Mouse (Mus musculus) hindbrain, embryonic 10.5 days (tissue): ENCODE results near the gene Mbnl2. TPM values are rescaled to one million over a fixed set of nuclear protein-coding genes. Genes with fewer than 3 reads are reported as not detected.

Experiments used
- DNase-seq: peaks from one replicate; pipeline ENCODE4 v3.0.0-alpha.2; 2017; ENCODE audit warnings: low spot score
- H3K27ac ChIP-seq: fragments of 300-500 bp; sonication (generic); 2 replicates; pipeline ENCODE4 v1.5.1; 2016; ENCODE audit warnings: mild to moderate bottlenecking, moderate library complexity
- H3K27me3 ChIP-seq: fragments of 300-500 bp; sonication (generic); 2 replicates; pipeline ENCODE4 v1.6.1; 2016; ENCODE audit warnings: mild to moderate bottlenecking; ENCODE audit not compliant: poor library complexity, insufficient read depth, severe bottlenecking
- H3K36me3 ChIP-seq: fragments of 300-500 bp; sonication (generic); 2 replicates; pipeline ENCODE4 v1.6.1; 2016; ENCODE audit warnings: mild to moderate bottlenecking, moderate library complexity
- H3K4me1 ChIP-seq: fragments of 300-500 bp; sonication (generic); replicated peaks from 2 replicates; pipeline ENCODE4 v1.6.1; 2016; ENCODE audit warnings: mild to moderate bottlenecking
- H3K4me3 ChIP-seq: fragments of 300-500 bp; sonication (generic); 2 replicates; pipeline ENCODE4 v1.5.1; 2016; ENCODE audit warnings: mild to moderate bottlenecking, moderate library complexity
- H3K9me3 ChIP-seq: fragments of 300-500 bp; sonication (generic); 2 replicates; pipeline ENCODE4 v1.6.1; 2016; ENCODE audit warnings: mild to moderate bottlenecking, moderate library complexity
- WGBS: fragments of 180-500 bp; shearing (Covaris S2); methylation state at CpG from one replicate; pipeline ENCODE4 v1.1.7; 2016; 5-methylcytosine and 5-hydroxymethylcytosine counted together
- polyA plus RNA-seq: library from polyadenylated mRNA; unstranded; fragments of >200 nt; fragmentation: Nextera tagmentation; extraction: Ambion mirVana; gene quantifications from 2 replicates; pipeline ENCODE4 v1.2.1, GENCODE M21; 2016

The Mbnl2 gene
- polyA plus RNA-seq, 1 experiment from 2014 or later = 29.4 TPM

GRCm38 (mm10) chr14:120377192-120377591 lies 101.7 kb downstream of the Mbnl2 start:
- H3K4me3 ChIP-seq = no peak overlapping the region
- 86% methylated on average over 4 of the region's 4 CpGs for WGBS

GRCm38 (mm10) chr14:120378002-120378401 lies 102.5 kb downstream of the Mbnl2 start:
- 79% methylated on average over 8 of the region's 8 CpGs for WGBS
- no peak for DNase-seq
- H3K36me3 ChIP-seq = no peaks in the 10 kb centered on the region
- no peak overlapping the region for H3K4me3 ChIP-seq
- H3K27me3 ChIP-seq = no peaks in the 10 kb centered on the region
- no peak overlapping the region for H3K27ac ChIP-seq
- H3K4me1 ChIP-seq = peaks cover 13% of the 10 kb centered on the region; the same call in 1 of the 2 replicates
- H3K9me3 ChIP-seq = no peaks in the 10 kb centered on the region

More at GRCm38 (mm10) chr14:120377192-120377591, 101.7 kb downstream of the Mbnl2 start:
- Histone ChIP-seq H3K4me1 (peaks cover 13% of the 10 kb centered on the region; the same call in 1 of the 2 replicates), H3K9me3 (no peaks in the 10 kb centered on the region), H3K36me3 (no peaks in the 10 kb centered on the region), H3K27ac (no peak overlapping the region), H3K27me3 (no peaks in the 10 kb centered on the region)
- DNase-seq = no peak

GRCm38 (mm10) chr14:120379716-120380115 lies 104.2 kb downstream of the Mbnl2 start:
- no peaks in the 10 kb centered on the region for H3K36me3 ChIP-seq
- no peak for DNase-seq
- no peaks in the 10 kb centered on the region for H3K27me3 ChIP-seq
- no peaks in the 10 kb centered on the region for H3K9me3 ChIP-seq
- 87% methylated on average over 4 of the region's 4 CpGs for WGBS
- H3K4me3 ChIP-seq = no peak overlapping the region
- peaks cover 8% of the 10 kb centered on the region; the same call in 1 of the 2 replicates for H3K4me1 ChIP-seq
- no peak overlapping the region for H3K27ac ChIP-seq

- peaks cover 8% of the 10 kb centered on the region; the same call in 1 of the 2 replicates for H3K4me1 ChIP-seq
- peak overlapping the region; percentile 56; the same call in 1 of the 2 replicates for H3K27ac ChIP-seq
- WGBS = 87% methylated on average over 26 of the region's 26 CpGs
- no peak overlapping the region for H3K4me3 ChIP-seq
- no peak for DNase-seq
- no peaks in the 10 kb centered on the region for H3K27me3 ChIP-seq
- H3K36me3 ChIP-seq = no peaks in the 10 kb centered on the region
- no peaks in the 10 kb centered on the region for H3K9me3 ChIP-seq
Measured at GRCm38 (mm10) chr14:120381378-120382134, 106.1 kb downstream of the Mbnl2 start.

GRCm38 (mm10) chr14:120382179-120382578 lies 106.7 kb downstream of the Mbnl2 start:
- 89% methylated on average over 5 of the region's 5 CpGs for WGBS
- Histone ChIP-seq H3K9me3 (no peaks in the 10 kb centered on the region), H3K27ac (no peak overlapping the region), H3K27me3 (no peaks in the 10 kb centered on the region), H3K4me1 (peaks cover 8% of the 10 kb centered on the region; the same call in 1 of the 2 replicates), H3K4me3 (no peak overlapping the region), H3K36me3 (no peaks in the 10 kb centered on the region)
- DNase-seq = no peak

GRCm38 (mm10) chr14:120383186-120383851 lies 107.8 kb downstream of the Mbnl2 start:
- Histone ChIP-seq H3K27me3 (no peaks in the 10 kb centered on the region), H3K4me3 (no peak overlapping the region)

GRCm38 (mm10) chr14:120384615-120385014 lies 109.1 kb downstream of the Mbnl2 start:
- peaks cover 19% of the 10 kb centered on the region for H3K4me1 ChIP-seq
- no peaks in the 10 kb centered on the region for H3K27me3 ChIP-seq
- H3K27ac ChIP-seq = no peak overlapping the region
- no peak overlapping the region for H3K4me3 ChIP-seq
- 90% methylated on average over 5 of the region's 5 CpGs for WGBS
- H3K9me3 ChIP-seq = no peaks in the 10 kb centered on the region
- H3K36me3 ChIP-seq = peaks cover 6% of the 10 kb centered on the region
- DNase-seq = no peak

More at GRCm38 (mm10) chr14:120383186-120383851, 107.8 kb downstream of the Mbnl2 start:
- H3K9me3 ChIP-seq = no peaks in the 10 kb centered on the region
- no peak overlapping the region for H3K27ac ChIP-seq
- H3K4me1 ChIP-seq = peaks cover 8% of the 10 kb centered on the region; the same call in 1 of the 2 replicates
- WGBS = 83% methylated on average over 11 of the region's 11 CpGs
- no peaks in the 10 kb centered on the region for H3K36me3 ChIP-seq
- DNase-seq = no peak

GRCm38 (mm10) chr14:120387293-120387692 lies 111.8 kb downstream of the Mbnl2 start:
- 88% methylated on average over 4 of the region's 4 CpGs for WGBS
- Histone ChIP-seq H3K27ac (no peak overlapping the region), H3K36me3 (peaks cover 17% of the 10 kb centered on the region)

GRCm38 (mm10) chr14:120388818-120389691 lies 113.6 kb downstream of the Mbnl2 start:
- Histone ChIP-seq H3K4me3 (peak overlapping the region; percentile 51), H3K27ac (peak overlapping the region; percentile 83), H3K4me1 (peaks cover 11% of the 10 kb centered on the region), H3K9me3 (0 out of 2 replicates have a peak, but pooled peaks cover 4% of the 10 kb centered on the region), H3K27me3 (no peaks in the 10 kb centered on the region), H3K36me3 (peaks cover 17% of the 10 kb centered on the region)
- WGBS = 7% methylated on average over 38 of the region's 38 CpGs
- peak; percentile 47 for DNase-seq

More at GRCm38 (mm10) chr14:120387293-120387692, 111.8 kb downstream of the Mbnl2 start:
- H3K9me3 ChIP-seq = 0 out of 2 replicates have a peak, but pooled peaks cover 4% of the 10 kb centered on the region
- DNase-seq = no peak
- peaks cover 11% of the 10 kb centered on the region for H3K4me1 ChIP-seq
- H3K4me3 ChIP-seq = no peak overlapping the region
- no peaks in the 10 kb centered on the region for H3K27me3 ChIP-seq

GRCm38 (mm10) chr14:120390231-120390944 lies 114.9 kb downstream of the Mbnl2 start:
- no peak overlapping the region for H3K4me3 ChIP-seq
- 92% methylated on average over 10 of the region's 10 CpGs for WGBS
- no peak overlapping the region for H3K27ac ChIP-seq
- peaks cover 11% of the 10 kb centered on the region for H3K4me1 ChIP-seq
- H3K36me3 ChIP-seq = peaks cover 20% of the 10 kb centered on the region
- no peaks in the 10 kb centered on the region for H3K27me3 ChIP-seq
- H3K9me3 ChIP-seq = 0 out of 2 replicates have a peak, but pooled peaks cover 4% of the 10 kb centered on the region
- no peak for DNase-seq

GRCm38 (mm10) chr14:120391701-120392100 lies 116.2 kb downstream of the Mbnl2 start:
- Histone ChIP-seq H3K4me1 (peaks cover 11% of the 10 kb centered on the region), H3K27me3 (no peaks in the 10 kb centered on the region), H3K9me3 (0 out of 2 replicates have a peak, but pooled peaks cover 4% of the 10 kb centered on the region), H3K36me3 (peaks cover 25% of the 10 kb centered on the region), H3K4me3 (no peak overlapping the region), H3K27ac (no peak overlapping the region)
- DNase-seq = no peak
- WGBS = 92% methylated on average over 10 of the region's 10 CpGs

- peaks cover 30% of the 10 kb centered on the region for H3K36me3 ChIP-seq
- no peak overlapping the region for H3K27ac ChIP-seq
- peaks cover 11% of the 10 kb centered on the region for H3K4me1 ChIP-seq
- no peak overlapping the region for H3K4me3 ChIP-seq
- H3K27me3 ChIP-seq = no peaks in the 10 kb centered on the region
- H3K9me3 ChIP-seq = 0 out of 2 replicates have a peak, but pooled peaks cover 4% of the 10 kb centered on the region
- DNase-seq = no peak
- WGBS = 91% methylated on average over 9 of the region's 9 CpGs
Measured at GRCm38 (mm10) chr14:120392441-120392840, 117.0 kb downstream of the Mbnl2 start.
